Mouse (Mus musculus) kidney, adult 2 months (tissue): ENCODE results near the gene Pnrc2. TPM values are rescaled to one million over a fixed set of nuclear protein-coding genes. Genes with fewer than 3 reads are reported as not detected.

ENCODE experiments used
- DNase-seq: peaks from one replicate; pipeline ENCODE4 v3.0.0; 2021
- H3K27ac ChIP-seq: fragments of 200-500 bp; 2 replicates; pipeline ENCODE4 v1.5.1; 2012; ENCODE audit warnings: low read depth, low read length, control low read depth, inconsistent platforms; ENCODE audit not compliant: insufficient read depth
- H3K27me3 ChIP-seq: fragments of 200-500 bp; replicated peaks from 2 replicates; pipeline ENCODE4 v1.6.1; 2012; ENCODE audit warnings: mild to moderate bottlenecking, moderate library complexity, low read length, inconsistent platforms; ENCODE audit not compliant: control insufficient read depth, insufficient read depth
- H3K36me3 ChIP-seq: fragments of 200-500 bp; 2 replicates; pipeline ENCODE4 v1.6.1; 2012; ENCODE audit warnings: mild to moderate bottlenecking, moderate library complexity, low read length, inconsistent platforms; ENCODE audit not compliant: control insufficient read depth, insufficient read depth
- H3K4me1 ChIP-seq: fragments of 200-500 bp; 2 replicates; pipeline ENCODE4 v1.6.1; 2011; ENCODE audit warnings: low read length; ENCODE audit not compliant: control insufficient read depth, insufficient read depth
- H3K4me3 ChIP-seq: fragments of 200-500 bp; 2 replicates; pipeline ENCODE4 v1.5.1; 2011; ENCODE audit warnings: mild to moderate bottlenecking, low read depth, low read length, control low read depth; ENCODE audit not compliant: insufficient read depth
- CTCF ChIP-seq: fragments of 200-500 bp; conservative IDR thresholded peaks from 2 replicates; pipeline ENCODE4 v1.5.1; 2011; ENCODE audit warnings: low read depth, mild to moderate bottlenecking, control low read depth, low read length, moderate library complexity, mixed read lengths; ENCODE audit not compliant: insufficient read depth, insufficient read length
- POLR2A ChIP-seq: fragments of 200-500 bp; IDR thresholded peaks from one replicate; pipeline ENCODE4 v1.6.1; 2011; ENCODE audit warnings: low read depth, low read length, control low read depth
- WGBS: fragments of 180-500 bp; shearing (Covaris S2); methylation state at CpG from one replicate; pipeline ENCODE4 v1.1.7; 2018; 5-methylcytosine and 5-hydroxymethylcytosine counted together
- polyA plus RNA-seq: library from polyadenylated mRNA; depleted of rRNA; stranded (reverse); fragments of >200 nt; gene quantifications from 2 replicates; pipeline ENCODE4 v1.2.3, GENCODE M21; 2012

Gene Pnrc2
- polyA plus RNA-seq, 1 experiment, result 23.3 TPM

- no peak for DNase-seq
- Histone ChIP-seq H3K36me3 (peaks cover 16% of the 10 kb centered on the region; the same call in 1 of the 2 replicates), H3K4me1 (peaks cover 23% of the 10 kb centered on the region), H3K27me3 (no peaks in the 10 kb centered on the region), H3K4me3 (no peak overlapping the region), H3K27ac (no peak overlapping the region)
- TF ChIP-seq POLR2A (no peak), CTCF (no peak)
- WGBS, result 12% methylated on average over 2 of the region's 2 CpGs
Observed at GRCm38 (mm10) chr4:135870227-135871023, 3.2 kb downstream of the Pnrc2 start.

GRCm38 (mm10) chr4:135868996-135869395 lies 4.7 kb downstream of the Pnrc2 start:
- Histone ChIP-seq H3K4me3 (no peak overlapping the region), H3K27ac (no peak overlapping the region), H3K36me3 (peaks cover 16% of the 10 kb centered on the region; the same call in 1 of the 2 replicates), H3K27me3 (no peaks in the 10 kb centered on the region), H3K4me1 (peaks cover 14% of the 10 kb centered on the region; the same call in 1 of the 2 replicates)
- DNase-seq, result no peak
- WGBS, result 46% methylated on average over 2 of the region's 2 CpGs
- TF ChIP-seq POLR2A, result no peak
- TF ChIP-seq CTCF, result no peak

GRCm38 (mm10) chr4:135857597-135858186 lies 16.0 kb downstream of the Pnrc2 start:
- H3K27ac ChIP-seq, result no peak overlapping the region

GRCm38 (mm10) chr4:135856223-135857091 lies 17.2 kb downstream of the Pnrc2 start:
- H3K27ac ChIP-seq, result peak overlapping the region; percentile 72
- no peaks in the 10 kb centered on the region for H3K36me3 ChIP-seq
- peak overlapping the region; percentile 59 for H3K4me3 ChIP-seq
- no peaks in the 10 kb centered on the region for H3K27me3 ChIP-seq
- no peak for TF ChIP-seq CTCF
- no peak for TF ChIP-seq POLR2A
- peaks cover 28% of the 10 kb centered on the region for H3K4me1 ChIP-seq
- WGBS, result under 1% methylated on average over 87 of the region's 91 CpGs
- DNase-seq, result peak; percentile 70

More at GRCm38 (mm10) chr4:135857597-135858186, 16.0 kb downstream of the Pnrc2 start:
- Histone ChIP-seq H3K27me3 (no peaks in the 10 kb centered on the region), H3K4me1 (peaks cover 28% of the 10 kb centered on the region), H3K4me3 (no peak overlapping the region), H3K36me3 (peaks cover 2% of the 10 kb centered on the region; the same call in 1 of the 2 replicates)
- 12% methylated on average over 7 of the region's 7 CpGs for WGBS
- TF ChIP-seq CTCF, result no peak
- no peak for TF ChIP-seq POLR2A
- DNase-seq, result no peak

- 1% methylated on average over 63 of the region's 67 CpGs for WGBS
- peak; percentile 98 for DNase-seq
- no peaks in the 10 kb centered on the region for H3K27me3 ChIP-seq
- H3K36me3 ChIP-seq, result no peaks in the 10 kb centered on the region
- TF ChIP-seq POLR2A (peak; percentile 66), CTCF (no peak)
- peak within 1 kb of the TSS; percentile 97 for H3K27ac ChIP-seq
- H3K4me1 ChIP-seq, result peaks cover 23% of the 10 kb centered on the region
- H3K4me3 ChIP-seq, result peak within 1 kb of the TSS; percentile 87
Observed at GRCm38 (mm10) chr4:135855536-135856222, 18.0 kb downstream of the Pnrc2 start, which contains the start of gene Srsf10. TSS of gene Srsf10 (plus strand) at chr4:135855747.

- Histone ChIP-seq H3K4me1 (peaks cover 22% of the 10 kb centered on the region), H3K4me3 (peak overlapping the region; percentile 87), H3K36me3 (no peaks in the 10 kb centered on the region), H3K27ac (peak overlapping the region; percentile 97), H3K27me3 (no peaks in the 10 kb centered on the region)
- whole genome bisulfite sequencing, result 7% methylated on average over 6 of the region's 6 CpGs
- DNase-seq, result no peak
- no peak for TF ChIP-seq CTCF
- TF ChIP-seq POLR2A, result no peak
Observed at GRCm38 (mm10) chr4:135855080-135855479, 18.6 kb downstream of the Pnrc2 start.
